Mouse (Mus musculus): ENCODE measurements around the gene Ankrd33b. TPM values are rescaled to one million over a fixed set of nuclear protein-coding genes. Genes with fewer than 3 reads are reported as not detected.

The Ankrd33b gene
- polyA plus RNA-seq (2012; rRNA removed), result 0.38 and 0.59 TPM in 2 replicates
- polyA plus RNA-seq (2014; fragmentation: Nextera tagmentation; extraction: Ambion mirVana), result 0.52 and 0.53 TPM in 2 replicates

- H3K27ac ChIP-seq (replicated peaks; ENCODE audit: low read depth, low read length), result no peak within 1 kb of the TSS
- peak within 1 kb of the TSS; percentile 100 for H3K4me2 ChIP-seq (replicated peaks; ENCODE audit: low read depth, low read length, severe bottlenecking)
- peak within 1 kb of the TSS; percentile 54 for H3K9ac ChIP-seq (ENCODE audit: low read depth, low read length, severe bottlenecking)
- H3K9me3 ChIP-seq (ENCODE audit: control insufficient read depth, low read length), result no peaks in the 10 kb centered on the region
- peak within 1 kb of the TSS; percentile 58 for H3K4me3 ChIP-seq (replicated peaks; ENCODE audit: low read length)
- H3K27me3 ChIP-seq (ENCODE audit: control insufficient read depth, insufficient read depth, low read length), result peaks cover 51% of the 10 kb centered on the region
- DNase-seq (ENCODE audit: low spot score) (peak; percentile 48), ATAC-seq (ENCODE audit: low FRiP score, low read depth) (peak; percentile 34; the same call in 1 of the 2 replicates)
- H3K4me1 ChIP-seq (ENCODE audit: control insufficient read depth, insufficient read depth, low read length), result peaks cover 19% of the 10 kb centered on the region
- H3K36me3 ChIP-seq (ENCODE audit: control insufficient read depth, insufficient read depth, low read length), result no peaks in the 10 kb centered on the region
- under 1% methylated on average over 44 of the region's 49 CpGs for WGBS
- no peak for TF ChIP-seq POLR2A (IDR thresholded peaks at IDR 0.05; ENCODE audit: borderline replicate concordance, extremely low read depth, insufficient read depth, insufficient read length)
These were observed at the start of gene Ankrd33b for GRCm38 (mm10) chr15:31367481-31368200. Ankrd33b (minus strand) TSS chr15:31367726.

- no peak overlapping the region for H3K4me2 ChIP-seq (replicated peaks; ENCODE audit: low read depth, low read length, severe bottlenecking)
- H3K4me3 ChIP-seq (replicated peaks; ENCODE audit: low read length), result no peak overlapping the region
- no peak for DNase-seq (ENCODE audit: low spot score)
- no peak for ATAC-seq (ENCODE audit: low FRiP score, low read depth)
- H3K9me3 ChIP-seq (ENCODE audit: control insufficient read depth, low read length), result no peaks in the 10 kb centered on the region
- no peak for TF ChIP-seq POLR2A (IDR thresholded peaks at IDR 0.05; ENCODE audit: borderline replicate concordance, extremely low read depth, insufficient read depth, insufficient read length)
- H3K9ac ChIP-seq (ENCODE audit: low read depth, low read length, severe bottlenecking), result no peak overlapping the region
- H3K4me1 ChIP-seq (ENCODE audit: control insufficient read depth, insufficient read depth, low read length), result no peaks in the 10 kb centered on the region
- whole genome bisulfite sequencing, result 61% methylated on average over 4 of the region's 4 CpGs
- no peaks in the 10 kb centered on the region for H3K36me3 ChIP-seq (ENCODE audit: control insufficient read depth, insufficient read depth, low read length)
- H3K27me3 ChIP-seq (ENCODE audit: control insufficient read depth, insufficient read depth, low read length), result no peaks in the 10 kb centered on the region
- H3K27ac ChIP-seq (replicated peaks; ENCODE audit: low read depth, low read length), result no peak overlapping the region
These were observed 47.7 kb upstream of the Ankrd33b start for GRCm38 (mm10) chr15:31415181-31415580.

- no peak overlapping the region for H3K27ac ChIP-seq (replicated peaks; ENCODE audit: low read depth, low read length)
- WGBS, result 54% methylated on average over 6 of the region's 6 CpGs
- TF ChIP-seq POLR2A (IDR thresholded peaks at IDR 0.05; ENCODE audit: borderline replicate concordance, extremely low read depth, insufficient read depth, insufficient read length), result no peak
- no peak for ATAC-seq (ENCODE audit: low FRiP score, low read depth)
- H3K36me3 ChIP-seq (ENCODE audit: control insufficient read depth, insufficient read depth, low read length), result no peaks in the 10 kb centered on the region
- no peak overlapping the region for H3K4me2 ChIP-seq (replicated peaks; ENCODE audit: low read depth, low read length, severe bottlenecking)
- DNase-seq (ENCODE audit: low spot score), result no peak
- no peak overlapping the region for H3K9ac ChIP-seq (ENCODE audit: low read depth, low read length, severe bottlenecking)
- H3K4me3 ChIP-seq (replicated peaks; ENCODE audit: low read length), result no peak overlapping the region
- H3K27me3 ChIP-seq (ENCODE audit: control insufficient read depth, insufficient read depth, low read length), result no peaks in the 10 kb centered on the region
- no peaks in the 10 kb centered on the region for H3K9me3 ChIP-seq (ENCODE audit: control insufficient read depth, low read length)
- H3K4me1 ChIP-seq (ENCODE audit: control insufficient read depth, insufficient read depth, low read length), result no peaks in the 10 kb centered on the region
These were observed 46.8 kb upstream of the Ankrd33b start for GRCm38 (mm10) chr15:31414179-31414898.

DNA sequence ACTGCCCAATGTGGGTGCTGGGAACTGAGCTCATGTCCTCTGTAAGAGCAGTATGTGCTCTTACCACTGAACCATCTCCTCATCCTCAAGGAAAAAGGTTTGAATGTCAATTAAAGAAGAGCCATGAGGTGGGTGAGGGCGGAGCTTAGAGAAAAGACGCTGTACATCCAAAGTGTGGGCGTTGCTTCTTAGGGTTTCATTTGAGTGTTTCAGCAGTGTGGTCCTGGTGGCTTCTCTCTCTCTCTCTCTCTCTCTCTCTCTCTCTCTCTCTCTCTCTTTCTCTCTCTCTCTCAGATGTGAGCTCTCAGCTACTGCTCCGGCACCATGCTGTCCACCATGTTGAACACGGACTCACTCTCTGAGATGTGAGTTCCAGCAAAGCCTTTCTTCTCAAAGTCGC lies 46.1 kb upstream of the Ankrd33b start:
- Histone ChIP-seq H3K9me3 (ENCODE audit: control insufficient read depth, low read length) (no peaks in the 10 kb centered on the region), H3K4me1 (ENCODE audit: control insufficient read depth, insufficient read depth, low read length) (no peaks in the 10 kb centered on the region), H3K4me2 (replicated peaks; ENCODE audit: low read depth, low read length, severe bottlenecking) (no peak overlapping the region), H3K4me3 (replicated peaks; ENCODE audit: low read length) (no peak overlapping the region), H3K9ac (ENCODE audit: low read depth, low read length, severe bottlenecking) (no peak overlapping the region), H3K27me3 (ENCODE audit: control insufficient read depth, insufficient read depth, low read length) (no peaks in the 10 kb centered on the region), H3K36me3 (ENCODE audit: control insufficient read depth, insufficient read depth, low read length) (no peaks in the 10 kb centered on the region), H3K27ac (replicated peaks; ENCODE audit: low read depth, low read length) (no peak overlapping the region)
- 86% methylated on average over 6 of the region's 6 CpGs for WGBS
- TF ChIP-seq POLR2A (IDR thresholded peaks at IDR 0.05; ENCODE audit: borderline replicate concordance, extremely low read depth, insufficient read depth, insufficient read length), result no peak
- DNase-seq (ENCODE audit: low spot score) (no peak), ATAC-seq (ENCODE audit: low FRiP score, low read depth) (no peak)

GRCm38 (mm10) chr15:31412933-31413332 lies 45.4 kb upstream of the Ankrd33b start:
- Histone ChIP-seq H3K4me2 (replicated peaks; ENCODE audit: low read depth, low read length, severe bottlenecking) (no peak overlapping the region), H3K27me3 (ENCODE audit: control insufficient read depth, insufficient read depth, low read length) (no peaks in the 10 kb centered on the region), H3K9ac (ENCODE audit: low read depth, low read length, severe bottlenecking) (no peak overlapping the region), H3K4me3 (replicated peaks; ENCODE audit: low read length) (no peak overlapping the region), H3K9me3 (ENCODE audit: control insufficient read depth, low read length) (no peaks in the 10 kb centered on the region), H3K4me1 (ENCODE audit: control insufficient read depth, insufficient read depth, low read length) (no peaks in the 10 kb centered on the region), H3K27ac (replicated peaks; ENCODE audit: low read depth, low read length) (no peak overlapping the region), H3K36me3 (ENCODE audit: control insufficient read depth, insufficient read depth, low read length) (no peaks in the 10 kb centered on the region)
- ATAC-seq (ENCODE audit: low FRiP score, low read depth) (no peak), DNase-seq (ENCODE audit: low spot score) (no peak)
- TF ChIP-seq POLR2A (IDR thresholded peaks at IDR 0.05; ENCODE audit: borderline replicate concordance, extremely low read depth, insufficient read depth, insufficient read length), result no peak
- 39% methylated on average over 3 of the region's 3 CpGs for WGBS
